Mouse (Mus musculus) embryonic facial prominence, embryonic 11.5 days (tissue): Measurements from ENCODE around the gene Zfp609. TPM values are rescaled to one million over a fixed set of nuclear protein-coding genes. Genes with fewer than 3 reads are reported as not detected.
A peak's percentile ranks its signal among the peaks of the same experiment; 100 is the strongest.

ENCODE experiments used
- ATAC-seq: fragments of 200-750 bp; cut with Nextera tagmentation; replicated peaks from 2 replicates; pipeline ENCODE4 v1.8.0; 2017; ENCODE audit warnings: low read depth; ENCODE audit not compliant: insufficient number of reproducible peaks, low FRiP score, low TSS enrichment
- DNase-seq: peaks from one replicate; pipeline ENCODE4 v3.0.0-alpha.2; 2015; ENCODE audit warnings: low spot score
- H3K27ac ChIP-seq: fragments of 300-500 bp; sonication (generic); replicated peaks from 2 replicates; pipeline ENCODE4 v1.5.1; 2014; ENCODE audit warnings: mild to moderate bottlenecking, low read depth, low read length, control low read depth
- H3K27me3 ChIP-seq: fragments of 300-500 bp; sonication (generic); 2 replicates; pipeline ENCODE4 v1.6.1; 2014; ENCODE audit warnings: mild to moderate bottlenecking, low read length, moderate library complexity, mixed read lengths; ENCODE audit not compliant: control insufficient read depth, insufficient read depth
- H3K36me3 ChIP-seq: fragments of 300-500 bp; sonication (generic); replicated peaks from 2 replicates; pipeline ENCODE4 v1.6.1; 2014; ENCODE audit warnings: low read depth, mild to moderate bottlenecking, low read length, moderate library complexity, mixed read lengths; ENCODE audit not compliant: control insufficient read depth, insufficient read depth
- H3K4me1 ChIP-seq: fragments of 300-500 bp; sonication (generic); 2 replicates; pipeline ENCODE4 v1.6.1; 2014; ENCODE audit warnings: low read length, mixed read lengths; ENCODE audit not compliant: control insufficient read depth, insufficient read depth
- H3K4me2 ChIP-seq: fragments of 300-500 bp; sonication (generic); 2 replicates; pipeline ENCODE4 v1.6.1; 2014; ENCODE audit warnings: low read depth, mild to moderate bottlenecking, control low read depth, low read length, moderate library complexity
- H3K4me3 ChIP-seq: fragments of 300-500 bp; sonication (generic); 2 replicates; pipeline ENCODE4 v1.5.1; 2014; ENCODE audit warnings: low read depth, low read length, control low read depth
- H3K9ac ChIP-seq: fragments of 300-500 bp; sonication (generic); replicated peaks from 2 replicates; pipeline ENCODE4 v1.6.1; 2014; ENCODE audit warnings: mild to moderate bottlenecking, control low read depth, low read length
- H3K9me3 ChIP-seq: fragments of 300-500 bp; sonication (generic); replicated peaks from 2 replicates; pipeline ENCODE4 v1.6.1; 2016; ENCODE audit warnings: mild to moderate bottlenecking, low read length, inconsistent platforms, mixed read lengths; ENCODE audit not compliant: control insufficient read depth
- WGBS: fragments of 180-500 bp; shearing (Covaris S2); extraction: QIAGEN DNeasy Blood & Tissue Kit; methylation state at CpG from one replicate; pipeline ENCODE4 v1.1.7; 2014; 5-methylcytosine and 5-hydroxymethylcytosine counted together
- polyA plus RNA-seq: library from polyadenylated mRNA; unstranded; fragments of >200 nt; fragmentation: Nextera tagmentation; extraction: Ambion mirVana; gene quantifications from 2 replicates; pipeline ENCODE4 v1.2.1, GENCODE M21; 2014

Zfp609 gene
- polyA plus RNA-seq, 1 experiment from 2014 or later: 5.4 TPM

GRCm38 (mm10) chr9:65826588-65827343 lies 598 bp downstream of the Zfp609 start:
- ATAC-seq (peak; percentile 41), DNase-seq (peak; percentile 67)
- under 1% methylated on average over 28 of the region's 31 CpGs for WGBS
- H3K9ac ChIP-seq: peak overlapping the region; percentile 98
- peaks cover 7% of the 10 kb centered on the region; the same call in 1 of the 2 replicates for H3K4me1 ChIP-seq
- peak overlapping the region; percentile 76 for H3K4me2 ChIP-seq
- no peaks in the 10 kb centered on the region for H3K36me3 ChIP-seq
- no peaks in the 10 kb centered on the region for H3K9me3 ChIP-seq
- peak overlapping the region; percentile 89 for H3K4me3 ChIP-seq
- H3K27me3 ChIP-seq: no peaks in the 10 kb centered on the region
- H3K27ac ChIP-seq: peak overlapping the region; percentile 99

- no peaks in the 10 kb centered on the region for H3K36me3 ChIP-seq
- H3K4me3 ChIP-seq: peak overlapping the region; percentile 89
- peak overlapping the region; percentile 98 for H3K9ac ChIP-seq
- H3K27ac ChIP-seq: peak overlapping the region; percentile 99
- no peaks in the 10 kb centered on the region for H3K27me3 ChIP-seq
- H3K4me1 ChIP-seq: peaks cover 7% of the 10 kb centered on the region; the same call in 1 of the 2 replicates
- WGBS: 1% methylated on average over 4 of the region's 4 CpGs
- no peaks in the 10 kb centered on the region for H3K9me3 ChIP-seq
- peak overlapping the region; percentile 76 for H3K4me2 ChIP-seq
- peak; percentile 69 for ATAC-seq
- DNase-seq: peak; percentile 52
Measured at GRCm38 (mm10) chr9:65826226-65826587, 1.2 kb downstream of the Zfp609 start.

GRCm38 (mm10) chr9:65823716-65824462 lies 3.5 kb downstream of the Zfp609 start:
- no peak overlapping the region for H3K4me2 ChIP-seq
- 80% methylated on average over 10 of the region's 10 CpGs for WGBS
- no peak overlapping the region for H3K4me3 ChIP-seq

GRCm38 (mm10) chr9:65822011-65822410 lies 5.4 kb downstream of the Zfp609 start:
- Histone ChIP-seq H3K4me2 (no peak overlapping the region), H3K4me3 (no peak overlapping the region), H3K4me1 (peaks cover 7% of the 10 kb centered on the region; the same call in 1 of the 2 replicates), H3K27me3 (no peaks in the 10 kb centered on the region), H3K27ac (no peak overlapping the region), H3K9me3 (no peaks in the 10 kb centered on the region), H3K36me3 (no peaks in the 10 kb centered on the region), H3K9ac (no peak overlapping the region)
- ATAC-seq: no peak
- DNase-seq: no peak
- WGBS: 91% methylated on average over 4 of the region's 4 CpGs

More at GRCm38 (mm10) chr9:65823716-65824462, 3.5 kb downstream of the Zfp609 start:
- Histone ChIP-seq H3K9me3 (no peaks in the 10 kb centered on the region), H3K27ac (no peak overlapping the region), H3K4me1 (peaks cover 7% of the 10 kb centered on the region; the same call in 1 of the 2 replicates), H3K27me3 (no peaks in the 10 kb centered on the region), H3K9ac (no peak overlapping the region), H3K36me3 (no peaks in the 10 kb centered on the region)
- ATAC-seq (no peak), DNase-seq (no peak)

- Histone ChIP-seq H3K4me2 (no peak overlapping the region), H3K9me3 (no peaks in the 10 kb centered on the region), H3K27me3 (no peaks in the 10 kb centered on the region), H3K27ac (no peak overlapping the region), H3K9ac (no peak overlapping the region), H3K4me3 (no peak overlapping the region), H3K4me1 (0 out of 2 replicates have a peak, but pooled peaks cover 2% of the 10 kb centered on the region), H3K36me3 (no peaks in the 10 kb centered on the region)
- DNase-seq (no peak), ATAC-seq (no peak)
- 71% methylated on average over 2 of the region's 2 CpGs for WGBS
Measured at GRCm38 (mm10) chr9:65820301-65820700, 7.1 kb downstream of the Zfp609 start.

- Histone ChIP-seq H3K4me3 (no peak overlapping the region), H3K27ac (no peak overlapping the region), H3K36me3 (no peaks in the 10 kb centered on the region), H3K27me3 (no peaks in the 10 kb centered on the region), H3K9ac (no peak overlapping the region), H3K4me2 (no peak overlapping the region), H3K4me1 (no peaks in the 10 kb centered on the region), H3K9me3 (no peaks in the 10 kb centered on the region)
- DNase-seq: no peak
- ATAC-seq: no peak
- 90% methylated on average over 2 of the region's 2 CpGs for WGBS
Measured at GRCm38 (mm10) chr9:65818402-65818801, 9.0 kb downstream of the Zfp609 start.

GRCm38 (mm10) chr9:65812841-65813240 lies 14.5 kb downstream of the Zfp609 start:
- Histone ChIP-seq H3K4me2 (no peak overlapping the region), H3K27ac (no peak overlapping the region), H3K36me3 (no peaks in the 10 kb centered on the region), H3K27me3 (no peaks in the 10 kb centered on the region), H3K9ac (no peak overlapping the region), H3K9me3 (no peaks in the 10 kb centered on the region), H3K4me3 (no peak overlapping the region), H3K4me1 (no peaks in the 10 kb centered on the region; the same call in 1 of the 2 replicates)
- WGBS: 70% methylated on average over 2 of the region's 2 CpGs
- no peak for DNase-seq
- ATAC-seq: no peak

- H3K27ac ChIP-seq: no peak overlapping the region
- no peaks in the 10 kb centered on the region; the same call in 1 of the 2 replicates for H3K4me1 ChIP-seq
- no peaks in the 10 kb centered on the region for H3K36me3 ChIP-seq
- H3K9ac ChIP-seq: no peak overlapping the region
- no peaks in the 10 kb centered on the region for H3K9me3 ChIP-seq
- H3K4me2 ChIP-seq: no peak overlapping the region
- H3K27me3 ChIP-seq: no peaks in the 10 kb centered on the region
- no peak for DNase-seq
- no peak overlapping the region for H3K4me3 ChIP-seq
- ATAC-seq: no peak
- 79% methylated on average over 1 of the region's 1 CpGs for WGBS
Measured at GRCm38 (mm10) chr9:65811784-65812183, 15.6 kb downstream of the Zfp609 start.
